Mouse (Mus musculus) right cerebral cortex, postnatal 4 days (tissue): ENCODE results near the gene Kif9.

Experiments
- DNase-seq: peaks from one replicate; pipeline ENCODE4 v3.0.0-alpha.2; 2022

Kif9 gene

DNA sequence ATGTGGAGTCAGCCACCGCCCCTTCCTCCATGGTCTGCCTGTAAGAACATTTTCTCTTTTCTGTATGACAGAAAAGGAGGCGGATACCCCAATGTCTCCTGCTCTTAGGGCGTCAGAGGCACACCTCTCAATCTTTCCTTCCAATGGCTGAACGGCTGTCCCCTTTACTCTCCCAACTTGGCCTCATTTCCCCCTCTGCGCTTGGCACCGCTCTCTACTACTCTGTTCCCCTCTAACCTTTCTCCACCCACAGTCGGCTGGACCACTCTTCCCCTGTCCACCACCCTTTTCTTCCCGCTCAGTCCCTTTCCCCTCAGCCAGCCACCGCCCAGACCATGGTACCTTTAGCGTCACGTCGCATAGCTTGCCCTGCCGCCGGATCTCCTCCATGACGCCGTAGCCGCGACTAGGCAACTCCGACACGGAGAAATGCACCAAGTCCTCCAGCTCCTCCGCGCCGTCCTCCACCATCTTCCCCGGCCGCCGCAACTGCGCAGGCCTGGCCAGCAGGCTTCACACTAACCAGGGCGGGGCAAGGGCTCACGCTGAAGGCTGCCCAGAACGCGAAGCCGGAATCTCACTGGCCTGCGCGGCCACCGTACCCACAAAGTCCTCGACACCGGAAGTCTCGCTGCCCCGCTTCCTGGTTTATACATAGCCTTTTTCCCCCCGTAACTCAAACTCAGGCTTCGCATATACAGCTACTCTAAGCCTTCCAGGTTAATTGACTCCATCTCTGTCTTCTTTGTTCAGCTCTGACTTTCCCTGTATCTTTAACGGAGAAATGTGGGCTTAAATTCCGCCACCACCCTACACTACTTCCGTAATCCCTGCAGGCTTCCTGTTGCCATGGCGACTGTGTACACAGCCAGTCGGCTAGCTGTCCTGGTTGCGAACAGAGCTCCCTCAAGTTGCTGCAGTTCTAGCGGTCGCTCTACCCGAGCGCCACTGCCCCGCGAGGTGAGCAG is at the start of gene Kif9, which contains the start of gene Klhl18:
Gene Kif9, plus strand, starts transcription at position 835 of the 968 bp plus-strand sequence.
Gene Klhl18, minus strand, starts transcription at position 571 of the 968 bp plus-strand sequence.
- peak; percentile 93 for DNase-seq

DNA sequence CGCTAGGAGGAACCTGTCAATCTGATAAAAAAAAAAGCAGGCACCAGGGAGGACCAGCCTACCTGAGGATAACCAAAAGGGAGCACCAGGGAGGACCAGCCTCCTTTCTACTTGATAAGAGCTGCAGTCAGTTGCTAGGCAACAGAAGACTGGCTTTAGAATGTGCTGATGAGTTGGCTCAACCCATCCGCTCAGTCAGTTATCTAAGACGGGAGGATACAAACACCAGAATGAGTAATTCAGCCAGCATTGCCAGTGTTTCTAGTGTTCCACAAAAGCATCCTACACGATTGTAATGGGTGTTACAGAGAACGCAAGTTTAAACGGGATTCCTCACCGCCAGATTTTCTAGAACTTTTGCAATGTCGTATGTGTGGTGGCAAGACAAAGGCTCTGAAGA is 45.5 kb upstream of the Kif9 start:
- DNase-seq: no peak

DNA sequence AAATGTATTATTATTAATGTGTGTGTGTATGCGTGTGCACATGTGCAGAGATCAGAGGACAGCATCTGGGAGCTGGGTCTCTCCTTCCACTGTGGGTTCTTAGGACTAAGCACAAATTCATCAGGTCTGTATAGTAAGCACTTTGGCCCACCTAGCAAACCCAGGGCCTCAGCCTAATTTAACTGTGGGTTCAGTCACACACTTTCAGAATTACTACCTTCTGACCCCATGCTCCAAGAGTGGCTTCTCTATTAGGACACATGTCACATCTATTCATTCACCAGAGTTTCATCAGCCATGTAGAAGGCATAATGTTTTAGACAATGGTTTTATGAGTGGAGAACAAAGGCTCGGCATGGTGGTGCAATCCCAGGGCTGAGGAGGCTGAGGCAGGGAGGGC is 43.7 kb upstream of the Kif9 start:
- DNase-seq: no peak

DNA sequence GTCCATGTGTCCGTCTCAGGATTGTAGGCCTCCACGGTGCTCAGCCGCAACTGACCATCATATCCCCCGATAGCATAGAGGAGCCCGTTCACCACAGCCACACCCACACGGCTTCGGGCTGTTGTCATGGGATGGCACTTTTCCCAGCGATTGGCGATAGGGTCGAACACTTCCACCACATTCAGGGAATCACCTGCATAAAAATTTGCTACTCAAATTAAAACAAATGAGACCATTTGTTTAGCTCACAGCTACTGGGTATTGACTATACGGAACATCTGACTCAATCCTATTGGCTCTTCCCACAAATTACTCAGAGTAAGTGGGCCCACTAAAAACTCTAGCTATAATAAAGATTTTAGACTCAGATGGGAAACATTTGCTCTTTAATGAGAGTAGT is 40.7 kb upstream of the Kif9 start:
- DNase-seq: no peak

DNA sequence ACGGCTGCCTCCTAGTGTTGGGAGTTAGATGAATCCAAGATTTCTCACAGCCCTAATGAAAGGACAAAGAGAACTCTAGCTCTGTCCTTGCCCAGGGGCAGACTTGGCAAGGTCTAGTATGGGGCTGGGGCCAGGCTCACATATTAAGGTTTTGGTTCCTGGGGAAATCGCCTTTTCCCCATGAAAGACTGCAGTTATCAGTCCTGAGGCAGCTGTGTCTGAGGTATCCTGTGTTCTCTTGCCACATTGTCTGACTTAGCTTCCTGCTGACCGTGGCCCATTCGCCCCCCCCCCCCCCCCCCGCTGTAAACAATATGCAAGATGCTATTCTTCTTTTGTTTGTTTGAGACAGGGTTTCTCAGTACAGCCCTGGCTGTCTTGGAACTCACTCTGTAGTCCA is 36.7 kb upstream of the Kif9 start:
- no peak for DNase-seq

DNA sequence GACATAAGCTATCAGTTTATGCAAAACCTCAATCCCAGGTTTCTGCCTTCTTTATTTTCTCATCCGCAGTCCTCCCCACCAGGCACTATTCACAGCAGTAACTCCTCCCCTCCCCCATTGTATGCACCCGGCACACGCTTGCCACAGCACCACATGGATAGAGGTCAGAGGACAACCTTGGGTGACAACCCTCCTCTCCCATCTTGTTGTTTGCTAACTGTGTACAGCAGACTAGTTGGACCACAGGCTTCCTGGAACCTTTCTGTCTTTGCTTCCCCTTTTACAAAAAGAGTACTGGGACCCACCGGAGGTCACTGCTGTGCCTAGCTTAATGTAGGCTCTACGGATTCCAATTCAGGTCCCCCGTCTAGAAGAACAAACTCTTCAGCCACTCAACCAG is 36.2 kb upstream of the Kif9 start:
- DNase-seq: no peak

DNA sequence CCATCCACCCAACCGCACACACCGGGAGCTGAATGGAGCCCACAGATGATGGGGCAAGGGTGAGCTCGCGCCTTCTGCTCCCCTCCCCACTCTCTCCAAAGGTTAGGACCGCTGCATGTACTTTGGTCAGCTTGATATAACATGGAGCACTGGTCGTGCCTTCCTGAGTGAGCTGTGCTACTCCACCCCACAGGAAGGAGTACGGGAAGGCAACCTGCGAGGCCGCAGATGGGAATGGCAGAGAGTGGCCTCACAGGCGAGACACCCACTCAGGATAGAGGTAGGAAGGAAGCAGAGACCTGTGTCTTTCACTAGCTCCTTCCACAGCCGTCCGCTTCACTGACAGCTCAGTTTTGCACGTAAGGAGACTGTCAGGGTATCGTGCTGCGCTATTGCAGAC is 28.4 kb upstream of the Kif9 start:
- DNase-seq: no peak

DNA sequence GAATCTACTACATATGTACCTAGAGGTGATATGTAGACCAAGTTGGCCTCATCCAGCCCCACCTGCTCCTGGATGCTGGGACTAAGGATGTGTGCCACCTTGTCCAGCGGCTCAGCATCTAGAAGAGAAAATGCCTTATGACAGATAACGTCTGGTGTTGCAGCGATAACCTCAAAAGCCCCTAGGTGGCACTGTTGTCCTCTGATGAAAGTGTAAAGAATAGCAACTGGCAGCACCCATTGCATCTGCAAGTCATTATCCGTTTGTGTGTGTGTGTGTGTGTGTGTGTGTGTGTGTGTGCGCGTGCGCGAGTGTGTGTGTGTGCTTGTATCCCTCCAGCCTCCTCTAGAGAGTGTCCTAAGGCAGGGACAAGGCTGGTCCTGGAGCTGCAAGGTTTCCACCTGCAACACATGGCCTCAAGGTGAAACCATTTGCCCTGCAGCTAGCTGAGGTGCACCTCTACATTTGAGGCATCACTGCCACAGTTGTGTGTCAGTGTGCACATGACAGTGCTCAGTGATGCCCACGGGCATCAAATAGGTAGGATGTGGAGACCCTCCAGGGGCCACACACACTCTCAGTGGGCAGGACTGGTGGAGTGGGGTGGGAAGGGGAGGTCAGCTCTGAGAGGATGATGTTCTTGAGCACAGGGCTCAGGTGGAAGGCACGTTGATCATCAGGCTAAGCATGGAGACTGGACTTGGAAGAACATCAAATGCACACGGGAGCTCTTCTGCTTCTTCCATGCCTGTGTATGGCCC is 27.7 kb upstream of the Kif9 start:
- peak; percentile 72 for DNase-seq

DNA sequence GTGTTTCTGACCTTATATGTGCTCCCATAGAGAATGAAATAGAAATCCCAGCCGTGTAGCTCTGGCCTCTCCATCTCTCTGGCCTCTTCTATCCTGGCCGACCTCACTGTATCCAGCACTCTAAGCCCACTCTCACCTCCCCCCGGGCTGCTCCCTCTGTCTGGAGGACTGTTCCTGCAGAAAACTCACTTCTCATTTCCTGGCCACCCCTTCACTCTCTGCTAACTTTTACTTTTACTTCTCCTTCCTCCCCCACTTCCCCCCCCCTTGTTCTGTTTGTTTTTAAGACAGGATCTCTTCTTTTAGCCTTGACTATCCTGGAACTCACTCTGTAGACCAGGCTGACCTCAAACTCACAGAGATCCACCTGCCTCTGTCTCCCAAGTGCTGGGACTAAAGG is 24.2 kb upstream of the Kif9 start:
- DNase-seq: no peak

DNA sequence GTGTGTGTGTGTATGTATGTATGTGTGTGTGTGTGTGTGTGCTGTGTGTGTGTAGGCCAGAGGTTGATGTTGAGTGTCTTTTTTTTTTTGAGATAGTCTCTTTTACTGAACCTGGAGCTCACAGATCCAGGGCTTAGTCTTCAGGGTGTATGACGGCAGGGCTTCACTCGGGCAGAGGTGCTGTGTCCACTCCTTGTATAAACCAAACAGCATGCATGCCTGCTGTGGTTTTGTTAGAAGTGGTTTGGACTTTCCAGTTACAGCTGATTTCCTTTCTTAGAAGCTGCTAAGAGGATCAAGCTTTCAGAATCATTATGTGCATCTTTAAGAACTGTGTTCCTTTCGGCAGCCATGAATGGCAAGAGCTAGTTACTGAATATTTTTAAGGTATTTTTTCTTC is 18.8 kb upstream of the Kif9 start:
- no peak for DNase-seq

DNA sequence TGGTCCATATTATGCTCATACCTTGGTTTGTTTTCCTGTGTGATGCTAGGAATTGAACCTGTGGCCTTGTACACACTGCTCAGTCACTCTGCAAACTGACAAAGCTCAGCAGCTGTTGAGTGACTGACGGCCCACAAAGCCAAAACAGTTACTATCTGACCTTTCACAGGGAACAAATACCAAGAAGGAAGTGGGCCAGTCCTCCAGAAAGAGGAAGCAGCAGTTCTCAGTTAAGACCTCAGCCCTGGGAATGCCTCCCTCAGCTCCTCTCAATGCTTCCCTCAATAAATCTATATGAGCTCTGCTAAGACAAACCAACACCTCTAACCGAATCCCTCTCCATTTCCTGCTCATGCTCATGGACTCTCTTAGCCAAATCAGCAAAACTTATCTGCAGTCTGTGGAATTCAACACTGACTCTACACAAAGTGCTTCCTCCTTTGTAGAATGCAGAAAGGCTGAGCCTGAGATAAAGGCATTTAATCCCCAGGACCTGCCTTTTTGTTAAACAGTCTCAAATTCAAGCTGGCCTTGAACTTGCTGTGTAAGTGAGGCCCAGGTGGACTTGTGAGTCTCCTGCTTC is 17.5 kb upstream of the Kif9 start:
- DNase-seq: no peak

DNA sequence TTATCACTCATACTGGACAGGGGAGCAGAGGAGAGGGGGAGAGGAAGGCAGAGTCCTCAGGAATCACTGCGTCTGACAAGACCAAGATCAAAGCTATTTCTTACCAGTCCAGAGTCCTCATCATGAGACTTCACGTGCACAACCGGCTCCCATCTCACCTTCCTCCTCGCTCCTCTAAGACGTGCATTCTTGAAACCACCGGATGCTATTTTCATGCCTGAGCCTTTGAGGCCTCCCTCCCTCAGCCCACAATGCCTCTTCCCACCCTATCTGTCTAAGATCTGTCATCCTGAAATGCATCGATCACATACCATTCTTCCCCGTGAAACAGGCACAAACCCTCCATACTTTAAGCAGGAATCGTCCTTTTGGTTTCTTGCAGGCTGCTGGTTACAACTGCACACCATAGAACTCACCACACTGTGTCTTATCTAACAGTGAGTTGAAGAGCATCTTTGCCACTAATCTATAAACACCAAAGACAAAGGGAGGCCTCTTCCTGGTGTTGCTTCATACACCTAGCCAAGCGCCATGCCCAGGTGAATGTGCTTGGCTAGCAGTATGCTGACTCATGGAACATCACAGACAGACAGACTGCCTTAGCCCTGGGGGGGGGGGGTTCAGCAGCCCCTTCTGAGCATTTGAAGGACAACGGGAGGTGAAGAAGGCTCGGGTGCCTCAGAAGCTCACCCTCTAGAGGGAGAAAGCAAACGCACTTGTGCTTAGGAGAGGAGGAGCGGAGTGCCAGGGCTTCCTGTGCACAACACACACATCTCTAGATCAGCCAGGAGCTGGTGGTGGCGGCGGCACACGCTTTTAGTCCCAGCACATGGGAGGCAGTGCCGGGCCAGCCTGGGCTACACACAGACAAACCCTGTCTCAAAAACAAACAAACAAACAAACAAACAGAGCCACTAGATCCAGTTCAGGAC is 15.6 kb upstream of the Kif9 start:
- DNase-seq: no peak

DNA sequence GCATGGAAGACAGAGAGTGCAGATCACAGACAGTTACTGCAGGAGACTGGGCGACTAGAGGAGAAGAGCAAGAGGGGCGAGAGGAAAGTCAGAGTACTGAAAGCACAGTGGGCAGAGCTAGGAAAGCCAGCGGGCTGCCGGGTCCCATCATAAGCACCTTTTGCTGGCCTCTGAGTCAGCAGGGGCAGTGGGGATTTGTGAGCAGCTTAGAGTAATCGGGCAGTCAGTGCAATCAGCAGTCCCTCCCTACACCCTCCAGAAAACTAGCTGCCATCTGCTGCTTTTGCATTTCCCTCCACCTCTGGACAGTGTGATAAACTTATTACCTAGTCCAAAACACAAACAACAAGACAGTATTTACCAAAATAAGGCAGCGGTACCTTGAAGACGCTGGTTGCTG is 14.4 kb upstream of the Kif9 start:
- no peak for DNase-seq

DNA sequence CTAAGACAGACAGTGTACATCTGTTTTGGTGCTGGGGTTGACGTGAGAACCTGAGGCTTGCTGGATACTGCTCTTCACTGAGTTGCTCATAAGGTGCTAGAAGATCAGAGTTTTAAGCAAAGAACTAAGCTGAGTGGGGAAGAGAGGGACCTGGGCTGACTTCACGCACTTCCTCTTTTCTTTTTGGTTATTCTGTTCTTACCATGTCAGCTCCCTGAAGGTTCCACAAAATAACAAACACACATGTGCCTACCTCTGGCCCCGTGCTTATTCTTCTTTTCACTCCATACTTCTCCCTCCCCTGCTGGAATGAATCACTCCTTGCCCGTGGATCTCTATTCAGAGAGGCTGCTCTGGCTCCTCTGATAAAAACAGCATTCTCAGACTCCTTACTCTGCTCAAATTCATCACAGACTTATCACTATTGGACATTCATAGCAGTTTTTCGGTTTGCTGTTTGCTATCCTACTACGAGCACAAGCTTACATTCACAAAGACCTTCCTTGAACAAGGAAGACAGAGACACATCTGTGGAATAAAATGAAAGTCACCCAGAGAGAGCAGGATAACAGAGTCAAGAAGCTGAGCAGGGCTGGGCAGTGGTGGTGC is 12.7 kb upstream of the Kif9 start:
- DNase-seq: no peak

DNA sequence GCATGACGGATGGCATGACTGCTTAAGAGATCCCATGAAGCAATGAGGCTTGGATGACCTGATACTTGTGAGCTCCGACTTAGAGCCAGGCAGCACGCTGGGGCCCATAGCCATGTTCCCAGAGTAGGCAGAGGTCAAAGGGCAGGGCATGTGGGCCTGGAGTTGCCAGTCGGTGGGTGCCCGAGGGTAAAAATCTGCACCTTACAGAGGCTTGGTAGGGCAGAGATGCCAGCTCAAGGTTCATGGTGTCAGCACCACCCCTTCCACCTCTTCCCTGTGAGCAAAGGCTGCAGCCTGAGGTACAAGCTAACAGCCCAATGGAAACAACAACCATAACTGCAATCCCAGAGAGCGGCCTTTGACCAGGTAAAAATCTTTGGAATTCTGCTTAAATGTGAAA is 11.4 kb upstream of the Kif9 start:
- no peak for DNase-seq

DNA sequence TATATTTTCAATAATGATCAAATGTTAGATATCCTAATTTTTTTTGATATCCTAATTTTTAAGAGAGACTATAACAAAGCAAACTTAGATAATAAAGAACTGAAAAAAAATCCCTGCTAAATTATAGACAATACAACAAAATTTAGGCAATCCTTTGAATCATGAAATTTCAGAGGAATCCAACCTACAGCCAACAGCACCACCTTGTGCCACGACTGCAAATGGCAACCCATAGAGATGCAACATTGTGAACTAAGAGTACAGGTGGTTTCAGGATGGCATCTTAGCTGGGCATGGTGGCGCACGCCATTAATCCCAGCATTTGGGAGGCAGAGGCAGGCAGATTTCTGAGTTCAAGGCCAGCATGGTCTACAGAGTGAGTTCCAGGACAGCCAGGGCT is 10.6 kb upstream of the Kif9 start:
- no peak for DNase-seq

DNA sequence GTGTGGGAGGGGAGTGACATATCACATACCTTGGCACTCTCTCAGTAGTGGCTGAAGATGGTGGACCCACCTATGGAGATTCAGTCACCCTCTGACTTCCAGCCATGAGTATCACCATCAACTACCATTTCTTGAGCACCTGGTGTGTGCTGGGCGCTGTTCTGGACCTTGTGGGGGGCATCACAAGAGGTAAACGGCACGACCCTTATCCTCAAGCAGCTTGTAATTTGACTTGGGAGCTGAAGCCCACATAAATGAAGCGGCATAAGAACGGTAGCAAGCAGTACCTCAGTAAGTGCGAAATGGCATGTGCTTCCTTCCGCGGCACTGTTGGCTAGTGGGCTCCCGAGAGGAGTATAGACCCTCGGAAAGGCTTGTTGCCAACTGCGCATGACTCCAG is 1.2 kb downstream of the Kif9 start:
- DNase-seq: no peak

DNA sequence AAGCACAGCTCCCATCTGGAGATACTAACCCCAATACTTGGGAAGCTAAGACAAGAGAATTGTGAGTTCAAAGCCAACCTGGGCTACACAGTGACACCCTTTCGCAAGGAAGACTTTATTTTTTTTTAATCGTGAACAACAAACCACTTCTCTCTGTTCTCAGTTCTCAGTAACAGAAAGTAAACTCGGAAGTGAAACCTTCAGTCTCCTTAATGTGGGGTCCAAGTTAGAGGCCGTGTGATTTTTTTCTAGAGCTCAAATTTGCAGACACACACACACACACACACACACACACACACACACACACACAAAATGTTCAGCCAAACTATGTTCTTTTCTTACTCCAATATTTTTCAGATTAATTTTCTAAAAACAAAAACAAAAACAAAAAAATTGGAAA is 1.9 kb downstream of the Kif9 start:
- no peak for DNase-seq

DNA sequence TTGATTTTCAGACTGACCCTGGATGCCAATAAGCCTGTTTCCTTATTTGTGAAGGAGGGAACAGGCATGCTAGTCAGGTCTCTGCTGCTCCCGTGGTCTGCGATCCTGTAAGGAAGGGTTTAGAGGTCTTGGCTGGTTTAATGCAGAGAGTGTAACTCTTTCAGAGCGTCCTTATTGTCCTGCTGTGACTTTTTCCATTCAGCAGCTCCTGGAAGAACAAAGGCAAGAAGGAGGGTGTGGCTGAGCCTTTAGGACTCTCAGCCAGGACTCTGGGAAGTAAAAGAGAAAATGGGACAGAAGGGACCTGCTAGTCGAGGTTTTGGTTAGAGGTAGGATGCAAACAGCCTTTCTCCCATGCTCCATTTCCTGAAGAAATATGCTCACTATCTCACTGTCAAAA is 12.1 kb downstream of the Kif9 start:
- no peak for DNase-seq

DNA sequence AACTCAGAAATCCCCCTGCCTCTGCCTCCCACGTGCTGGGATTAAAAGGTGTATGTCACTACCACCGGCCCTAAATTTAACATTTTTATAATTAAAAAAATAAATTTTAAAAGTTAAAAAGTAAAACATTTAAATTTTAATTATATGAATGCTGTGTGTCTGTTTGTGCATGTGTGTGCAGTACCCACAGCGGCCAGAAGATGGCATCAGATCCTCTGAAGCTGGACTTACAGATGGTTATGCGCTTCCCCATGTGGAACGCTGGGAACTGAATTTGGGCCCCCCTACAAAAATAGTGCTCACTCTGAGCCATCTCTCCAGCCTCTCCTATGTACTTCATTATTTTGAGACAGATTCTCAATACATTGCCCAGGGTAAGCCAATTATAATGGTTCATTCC is 14.2 kb downstream of the Kif9 start:
- no peak for DNase-seq

DNA sequence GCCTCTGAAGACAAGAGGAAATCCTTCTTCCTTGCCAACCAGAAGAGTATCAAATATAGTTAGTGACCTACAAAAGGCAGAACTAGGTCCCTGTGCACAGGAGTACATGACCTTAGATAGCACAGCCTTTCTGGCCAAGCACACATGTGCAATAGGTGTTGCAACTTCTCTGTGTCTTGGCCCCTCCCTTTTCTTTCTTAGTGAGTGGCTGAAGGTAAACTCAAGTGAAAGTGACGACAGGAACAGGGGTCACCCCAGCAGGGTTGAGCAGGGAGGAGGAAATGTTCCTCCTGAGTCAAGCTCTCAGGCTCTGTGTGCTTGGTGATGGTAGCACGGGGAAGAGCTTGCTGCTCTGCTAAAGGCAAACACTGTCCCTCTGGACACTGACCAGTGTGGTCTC is 49.0 kb downstream of the Kif9 start:
- DNase-seq: no peak
